Mouse (Mus musculus): ENCODE data around the gene Srms. TPM values are rescaled to one million over a fixed set of nuclear protein-coding genes. Genes with fewer than 3 reads are reported as not detected.

The Srms gene
- polyA plus RNA-seq, 1 experiment from 2014 or later = 0.05 TPM

GRCm38 (mm10) chr2:181238091-181238610, 25.2 kb upstream of the Srms start:
- no peak overlapping the region for H3K9ac ChIP-seq
- no peak for ATAC-seq
- no peak overlapping the region for H3K4me2 ChIP-seq (replicated peaks)
- no peaks in the 10 kb centered on the region for H3K27me3 ChIP-seq (replicated peaks)
- 83% methylated on average over 10 of the region's 10 CpGs for WGBS
- peaks cover 19% of the 10 kb centered on the region; the same call in 1 of the 2 replicates for H3K4me1 ChIP-seq (replicated peaks)
- H3K9me3 ChIP-seq = no peaks in the 10 kb centered on the region
- no peak overlapping the region for H3K27ac ChIP-seq
- H3K4me3 ChIP-seq (replicated peaks) = no peak overlapping the region
- no peaks in the 10 kb centered on the region; the same call in 1 of the 2 replicates for H3K36me3 ChIP-seq

DNA sequence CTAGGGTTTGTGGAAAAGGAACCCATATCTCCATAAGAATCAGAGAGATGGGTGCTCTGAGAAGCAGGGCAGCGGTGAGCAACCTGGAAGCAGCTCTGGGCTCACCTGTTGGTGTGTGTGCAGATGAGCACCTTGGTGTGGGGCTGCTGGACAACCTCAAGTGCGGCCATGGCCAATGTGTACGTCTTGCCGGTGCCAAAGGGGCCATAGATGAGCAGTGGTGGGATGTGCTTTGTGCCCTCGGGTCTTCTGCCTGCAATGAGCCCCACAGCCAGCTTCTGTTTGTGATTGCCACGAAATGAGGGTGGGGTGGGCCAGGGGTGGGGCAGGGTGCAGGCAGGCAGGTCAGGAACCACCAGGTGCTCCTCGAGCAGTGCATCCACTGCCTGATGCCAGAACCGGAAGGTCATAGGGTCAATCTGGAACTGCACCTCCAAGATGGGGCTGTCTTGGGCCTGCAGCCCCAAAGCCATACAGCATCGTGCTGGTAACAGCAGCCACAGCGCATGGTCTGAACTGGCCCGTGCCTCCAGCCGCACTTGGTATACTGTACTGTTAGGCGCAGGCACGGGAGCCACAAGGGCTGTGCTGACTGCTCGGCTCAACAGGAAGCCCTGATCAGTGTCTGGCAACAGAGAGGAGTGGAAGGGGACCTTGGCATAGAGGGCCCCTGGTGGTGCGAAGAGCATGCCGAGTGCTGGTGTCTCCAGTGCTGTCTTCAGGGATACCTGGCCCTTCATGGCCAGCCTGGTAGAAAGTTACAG, 24.4 kb upstream of the Srms start:
- Histone ChIP-seq H3K9me3 (no peaks in the 10 kb centered on the region), H3K4me2 (replicated peaks) (no peak overlapping the region), H3K9ac (no peak overlapping the region), H3K27ac (no peak overlapping the region), H3K4me1 (replicated peaks) (peaks cover 18% of the 10 kb centered on the region; the same call in 1 of the 2 replicates), H3K4me3 (replicated peaks) (no peak overlapping the region), H3K36me3 (no peaks in the 10 kb centered on the region; the same call in 1 of the 2 replicates), H3K27me3 (replicated peaks) (no peaks in the 10 kb centered on the region)
- 90% methylated on average over 17 of the region's 17 CpGs for WGBS
- ATAC-seq = no peak

DNA sequence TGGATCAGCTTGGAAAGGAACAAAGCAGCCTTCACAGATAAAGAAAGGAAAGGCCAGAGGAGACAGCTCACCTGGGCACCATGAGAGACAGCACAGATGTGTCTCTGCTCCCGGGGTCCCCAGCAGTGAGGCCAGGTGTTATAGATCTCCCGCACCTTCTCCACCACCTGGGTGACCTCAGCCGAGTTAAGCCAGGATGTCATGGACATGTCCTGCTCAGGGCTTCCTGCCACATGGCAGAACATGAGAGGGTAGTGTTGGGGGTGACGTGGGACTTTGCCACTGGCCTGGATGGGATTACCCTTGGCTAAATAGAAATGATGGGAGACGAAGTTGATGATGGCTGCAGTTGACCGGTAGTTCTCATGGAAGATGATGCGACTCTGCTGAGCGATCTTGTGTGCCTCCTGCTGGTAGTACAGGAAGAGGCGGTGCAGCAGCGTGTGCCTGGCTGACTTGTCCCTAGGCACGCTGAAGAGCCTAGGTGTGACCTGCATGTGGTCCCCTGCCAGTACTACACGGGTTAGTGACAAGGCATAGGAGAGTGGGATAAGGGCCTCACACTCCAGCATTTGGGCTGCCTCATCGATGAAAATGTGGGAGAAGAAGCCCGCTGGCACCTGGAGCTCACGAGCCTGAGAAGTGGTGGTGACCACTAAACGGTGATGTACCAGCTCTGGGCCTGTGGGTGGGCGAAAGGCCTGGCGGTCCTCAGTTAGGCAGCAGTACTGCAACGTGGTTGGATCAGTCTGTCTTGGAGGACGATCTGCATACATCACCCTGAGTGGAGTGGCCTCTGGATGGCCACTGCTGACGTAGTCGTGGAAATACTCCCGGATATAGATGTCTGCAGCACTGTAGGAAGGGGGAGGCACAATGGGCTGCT, 22.9 kb upstream of the Srms start:
- ATAC-seq = no peak
- 85% methylated on average over 23 of the region's 23 CpGs for WGBS

DNA sequence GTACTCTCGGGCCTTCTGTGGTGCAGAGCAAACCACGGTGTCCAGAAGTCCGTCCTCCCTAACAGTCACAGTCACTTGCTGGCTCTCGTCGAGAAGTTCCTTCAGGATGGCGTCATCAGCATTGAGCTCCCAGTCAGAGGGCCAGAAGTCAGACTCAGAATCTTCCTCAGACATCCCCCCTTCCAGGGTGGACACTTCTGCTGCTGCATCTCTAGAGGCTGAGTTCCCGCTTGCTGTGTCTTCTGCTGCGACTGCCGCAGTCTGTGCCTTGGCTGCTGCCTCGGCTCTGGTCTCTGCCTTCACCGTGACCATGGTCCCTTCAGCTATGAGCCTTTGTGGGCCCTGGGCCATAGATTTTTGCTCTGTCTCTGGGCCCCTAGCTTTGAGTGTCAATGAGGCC, 21.7 kb upstream of the Srms start:
- no peaks in the 10 kb centered on the region for H3K4me1 ChIP-seq (replicated peaks)
- no peak overlapping the region for H3K9ac ChIP-seq
- 91% methylated on average over 11 of the region's 11 CpGs for WGBS
- H3K9me3 ChIP-seq = no peaks in the 10 kb centered on the region
- H3K36me3 ChIP-seq = no peaks in the 10 kb centered on the region
- ATAC-seq = no peak
- H3K4me3 ChIP-seq (replicated peaks) = no peak overlapping the region
- no peak overlapping the region for H3K27ac ChIP-seq
- H3K4me2 ChIP-seq (replicated peaks) = no peak overlapping the region
- H3K27me3 ChIP-seq (replicated peaks) = no peaks in the 10 kb centered on the region

More for the DNA sequence above, 22.9 kb upstream of the Srms start:
- H3K4me3 ChIP-seq (replicated peaks) = no peak overlapping the region
- H3K27ac ChIP-seq = no peak overlapping the region
- 0 out of 2 replicates have a peak, but pooled peaks cover 10% of the 10 kb centered on the region for H3K4me1 ChIP-seq (replicated peaks)
- no peaks in the 10 kb centered on the region; the same call in 1 of the 2 replicates for H3K36me3 ChIP-seq
- H3K9me3 ChIP-seq = no peaks in the 10 kb centered on the region
- no peak overlapping the region for H3K9ac ChIP-seq
- H3K27me3 ChIP-seq (replicated peaks) = no peaks in the 10 kb centered on the region
- no peak overlapping the region for H3K4me2 ChIP-seq (replicated peaks)

GRCm38 (mm10) chr2:181233443-181233842, 20.5 kb upstream of the Srms start:
- 89% methylated on average over 15 of the region's 15 CpGs for WGBS
- no peak for ATAC-seq
- H3K27me3 ChIP-seq (replicated peaks) = no peaks in the 10 kb centered on the region
- H3K27ac ChIP-seq = no peak overlapping the region
- no peaks in the 10 kb centered on the region for H3K36me3 ChIP-seq
- no peak overlapping the region for H3K4me3 ChIP-seq (replicated peaks)
- H3K4me2 ChIP-seq (replicated peaks) = no peak overlapping the region
- H3K9me3 ChIP-seq = no peaks in the 10 kb centered on the region
- H3K9ac ChIP-seq = no peak overlapping the region
- H3K4me1 ChIP-seq (replicated peaks) = no peaks in the 10 kb centered on the region

DNA sequence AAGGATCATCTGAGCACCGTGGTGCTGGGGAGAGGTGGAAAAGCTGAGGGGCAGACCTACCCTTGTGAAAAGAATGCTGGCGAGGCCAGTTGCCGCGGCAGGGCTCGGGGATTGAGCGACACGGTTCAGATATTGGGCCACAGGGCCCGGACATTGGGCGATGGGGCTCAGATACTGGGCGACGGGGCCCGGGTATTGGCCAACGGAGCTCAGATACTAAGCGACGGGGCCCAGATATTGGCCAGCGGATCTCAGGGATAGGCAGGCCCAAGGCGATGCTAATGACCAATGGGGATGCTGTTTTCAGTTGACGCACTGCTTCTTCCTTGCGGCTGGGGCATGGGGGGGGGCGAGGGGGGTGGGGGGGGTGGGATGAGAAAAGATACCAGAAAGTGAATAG, 18.2 kb upstream of the Srms start:
- Histone ChIP-seq H3K9ac (no peak overlapping the region), H3K9me3 (no peaks in the 10 kb centered on the region), H3K4me1 (replicated peaks) (no peaks in the 10 kb centered on the region), H3K36me3 (no peaks in the 10 kb centered on the region), H3K27ac (no peak overlapping the region), H3K4me3 (replicated peaks) (no peak overlapping the region), H3K27me3 (replicated peaks) (no peaks in the 10 kb centered on the region), H3K4me2 (replicated peaks) (no peak overlapping the region)
- no peak for ATAC-seq
- 86% methylated on average over 19 of the region's 20 CpGs for WGBS

DNA sequence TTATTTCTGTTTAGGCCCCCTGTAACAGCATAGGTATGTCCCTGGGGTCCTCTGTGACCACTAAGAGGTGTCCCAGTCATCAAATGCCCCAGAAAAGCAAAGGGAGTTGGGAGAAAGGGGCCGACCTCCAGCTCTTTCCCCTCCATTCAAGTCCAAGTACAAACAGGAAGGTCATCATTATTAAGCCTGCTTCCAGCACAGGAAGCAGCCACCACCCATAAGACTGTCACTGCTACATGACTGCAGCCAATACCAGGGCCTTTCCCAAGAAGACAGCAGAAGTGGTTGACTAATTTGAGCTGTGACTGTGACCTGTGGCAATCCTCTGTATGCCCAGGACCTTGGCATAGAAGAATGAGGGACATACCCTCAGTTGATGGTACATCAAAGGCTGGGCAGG, 15.3 kb upstream of the Srms start:
- no peak overlapping the region for H3K4me3 ChIP-seq (replicated peaks)
- no peaks in the 10 kb centered on the region for H3K36me3 ChIP-seq
- WGBS = 64% methylated on average over 1 of the region's 1 CpGs
- H3K9me3 ChIP-seq = no peaks in the 10 kb centered on the region
- H3K27ac ChIP-seq = no peak overlapping the region
- H3K4me2 ChIP-seq (replicated peaks) = no peak overlapping the region
- ATAC-seq = no peak
- H3K9ac ChIP-seq = no peak overlapping the region
- H3K4me1 ChIP-seq (replicated peaks) = no peaks in the 10 kb centered on the region
- H3K27me3 ChIP-seq (replicated peaks) = no peaks in the 10 kb centered on the region

DNA sequence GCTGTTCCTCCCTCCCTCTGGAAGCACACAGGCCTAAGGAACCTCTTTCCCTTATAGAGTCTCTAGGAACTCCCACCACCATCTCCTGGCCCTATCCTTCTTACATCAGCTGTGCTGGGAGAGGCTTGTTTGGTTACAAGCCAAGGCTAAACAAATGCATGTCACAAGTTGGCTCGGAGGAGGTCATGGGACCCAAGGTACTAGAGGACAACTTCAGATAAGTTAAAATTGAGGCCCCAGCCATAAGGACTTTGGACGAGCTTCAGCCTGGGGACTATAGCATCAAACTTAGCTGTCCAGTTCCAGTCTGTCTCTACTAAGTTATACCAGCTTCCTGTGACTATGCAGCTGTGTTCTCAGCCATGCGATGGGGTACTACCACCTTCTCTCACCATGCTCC, 14.1 kb upstream of the Srms start:
- ATAC-seq = no peak
- Histone ChIP-seq H3K27ac (no peak overlapping the region), H3K36me3 (no peaks in the 10 kb centered on the region)

GRCm38 (mm10) chr2:181224994-181225393, 12.0 kb upstream of the Srms start:
- WGBS = 74% methylated on average over 2 of the region's 2 CpGs
- H3K4me2 ChIP-seq (replicated peaks) = no peak overlapping the region
- H3K4me1 ChIP-seq (replicated peaks) = peaks cover 2% of the 10 kb centered on the region
- H3K27ac ChIP-seq = no peak overlapping the region
- H3K27me3 ChIP-seq (replicated peaks) = no peaks in the 10 kb centered on the region
- ATAC-seq = no peak
- H3K9me3 ChIP-seq = no peaks in the 10 kb centered on the region
- no peaks in the 10 kb centered on the region for H3K36me3 ChIP-seq
- no peak overlapping the region for H3K4me3 ChIP-seq (replicated peaks)
- H3K9ac ChIP-seq = no peak overlapping the region

More for the DNA sequence above, 14.1 kb upstream of the Srms start:
- H3K9ac ChIP-seq = no peak overlapping the region
- H3K4me3 ChIP-seq (replicated peaks) = no peak overlapping the region
- H3K27me3 ChIP-seq (replicated peaks) = no peaks in the 10 kb centered on the region
- no peak overlapping the region for H3K4me2 ChIP-seq (replicated peaks)
- no peaks in the 10 kb centered on the region for H3K9me3 ChIP-seq
- WGBS = 86% methylated on average over 3 of the region's 3 CpGs
- H3K4me1 ChIP-seq (replicated peaks) = no peaks in the 10 kb centered on the region

DNA sequence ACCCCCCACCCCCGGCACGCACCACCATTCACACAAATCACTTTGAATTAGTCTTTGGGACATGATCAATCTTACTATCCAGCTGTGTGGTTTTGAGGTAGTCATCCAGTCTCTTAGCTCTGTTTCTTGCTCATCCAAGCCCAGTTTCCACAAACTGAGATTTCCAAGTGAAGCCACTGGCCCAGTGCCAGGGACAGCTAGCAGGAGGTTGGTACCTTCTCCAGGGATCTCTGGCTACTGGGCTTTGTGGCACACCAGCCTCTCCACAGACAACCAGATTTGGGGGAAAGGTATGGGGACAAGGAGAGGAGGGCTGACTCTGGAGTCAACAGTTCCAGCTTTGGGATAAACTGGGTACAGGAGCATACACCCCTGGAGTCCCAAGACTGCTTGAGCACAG, 7.4 kb upstream of the Srms start:
- H3K9me3 ChIP-seq = no peaks in the 10 kb centered on the region
- H3K4me3 ChIP-seq (replicated peaks) = peak overlapping the region; percentile 25
- peak overlapping the region; percentile 49; the same call in 1 of the 2 replicates for H3K27ac ChIP-seq
- H3K27me3 ChIP-seq (replicated peaks) = no peaks in the 10 kb centered on the region
- WGBS = 50% methylated on average over 2 of the region's 2 CpGs
- H3K4me1 ChIP-seq (replicated peaks) = peaks cover 9% of the 10 kb centered on the region
- H3K9ac ChIP-seq = no peak overlapping the region
- peak overlapping the region; percentile 65 for H3K4me2 ChIP-seq (replicated peaks)
- ATAC-seq = peak; percentile 28; the same call in 1 of the 2 replicates
- H3K36me3 ChIP-seq = no peaks in the 10 kb centered on the region

- Histone ChIP-seq H3K4me3 (replicated peaks) (peak within 1 kb of the TSS; percentile 25), H3K9me3 (no peaks in the 10 kb centered on the region), H3K27me3 (replicated peaks) (no peaks in the 10 kb centered on the region), H3K36me3 (no peaks in the 10 kb centered on the region), H3K9ac (no peak within 1 kb of the TSS; the same call in 1 of the 2 replicates), H3K4me1 (replicated peaks) (peaks cover 9% of the 10 kb centered on the region), H3K4me2 (replicated peaks) (peak within 1 kb of the TSS; percentile 65), H3K27ac (peak within 1 kb of the TSS; percentile 49; the same call in 1 of the 2 replicates)
- peak; percentile 94 for ATAC-seq
- WGBS = 3% methylated on average over 25 of the region's 25 CpGs
Observed at GRCm38 (mm10) chr2:181219538-181220216, 6.7 kb upstream of the Srms start, which contains the start of gene Fndc11. Gene Fndc11 (plus strand): TSS chr2:181220013.

Data from intestine, embryonic 15.5 days (tissue).